Mouse (Mus musculus) left cerebral cortex, postnatal 14 days (tissue): ENCODE measurements around the gene Kctd7. TPM values are rescaled to one million over a fixed set of nuclear protein-coding genes. Genes with fewer than 3 reads are reported as not detected.
A peak's percentile ranks its signal among the peaks of the same experiment; 100 is the strongest.

Experiments used
- DNase-seq, 2 experiments: peaks; one replicate each; pipeline ENCODE4 v3.0.0; 2021 to 2022; ENCODE audit warnings: low spot score in 2 of 2, mixed read lengths in 1 of 2
- intact Hi-C: fragments of 180-260 bp; cut with DNase I; formaldehyde crosslinking; loops from one replicate; pipeline ENCODE4 v1.15.1; 2025
- total RNA-seq, 2 experiments: library from RNA; stranded (reverse); gene quantifications; 2 replicates each; pipeline ENCODE4 v1.2.3; 2021

Kctd7 gene
- total RNA-seq, 2 experiments from 2014 or later = 12.1 to 14.5 TPM

DNA sequence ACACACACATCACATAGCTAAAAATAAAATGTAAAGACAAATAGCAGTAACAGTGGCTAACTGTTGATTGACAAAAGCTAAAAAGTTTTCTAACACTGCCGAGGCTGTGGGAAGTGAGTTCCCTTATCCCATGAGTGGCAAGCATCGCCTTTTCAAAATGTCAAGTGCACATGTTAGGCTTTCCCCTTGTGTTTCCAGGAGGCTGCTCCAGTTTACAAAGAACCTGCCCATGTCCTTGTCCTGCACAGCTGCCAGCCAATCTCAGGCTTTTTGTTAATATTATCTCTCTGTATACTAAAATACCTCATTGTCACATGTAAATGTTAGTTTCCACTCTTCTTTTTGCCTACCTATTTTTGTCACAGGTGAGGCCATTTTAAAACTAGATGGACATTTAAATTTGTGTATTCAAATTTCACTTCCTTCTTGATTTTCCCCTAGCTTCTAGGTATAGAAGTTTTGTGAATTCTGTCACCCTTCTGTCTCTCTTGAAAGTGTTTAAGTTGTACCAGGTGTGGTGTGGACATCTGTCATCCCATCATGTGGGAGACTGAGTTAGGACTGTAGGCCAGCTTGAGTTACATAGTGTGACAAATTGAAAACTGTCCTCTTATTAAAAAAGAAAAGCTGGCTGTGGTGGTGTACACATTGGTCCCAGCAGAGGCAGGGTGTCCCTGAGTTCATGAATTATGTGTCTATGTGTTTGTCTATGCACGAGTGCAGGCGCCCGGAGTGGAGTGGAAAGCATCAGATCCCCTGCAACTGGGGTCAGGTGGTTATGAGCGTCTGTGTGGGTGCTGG is 37.3 kb downstream of the Kctd7 start:
- DNase-seq = no peak
- intact Hi-C loops = no loop called here

DNA sequence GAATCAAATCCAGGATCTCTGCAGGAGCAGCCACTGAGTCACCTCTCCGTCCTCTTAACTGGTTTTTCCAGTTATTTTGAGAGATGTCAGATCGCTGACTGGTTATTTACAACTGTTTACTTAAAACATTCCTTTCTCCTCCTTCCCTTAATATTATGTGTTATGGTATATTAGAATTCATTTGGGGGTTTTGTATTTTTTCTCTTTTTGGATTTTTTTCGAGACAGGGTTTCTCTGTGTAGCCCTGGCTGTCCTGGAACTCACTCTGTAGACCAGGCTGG is 37.8 kb downstream of the Kctd7 start:
- DNase-seq = no peak
- intact Hi-C loops = no loop called here

DNA sequence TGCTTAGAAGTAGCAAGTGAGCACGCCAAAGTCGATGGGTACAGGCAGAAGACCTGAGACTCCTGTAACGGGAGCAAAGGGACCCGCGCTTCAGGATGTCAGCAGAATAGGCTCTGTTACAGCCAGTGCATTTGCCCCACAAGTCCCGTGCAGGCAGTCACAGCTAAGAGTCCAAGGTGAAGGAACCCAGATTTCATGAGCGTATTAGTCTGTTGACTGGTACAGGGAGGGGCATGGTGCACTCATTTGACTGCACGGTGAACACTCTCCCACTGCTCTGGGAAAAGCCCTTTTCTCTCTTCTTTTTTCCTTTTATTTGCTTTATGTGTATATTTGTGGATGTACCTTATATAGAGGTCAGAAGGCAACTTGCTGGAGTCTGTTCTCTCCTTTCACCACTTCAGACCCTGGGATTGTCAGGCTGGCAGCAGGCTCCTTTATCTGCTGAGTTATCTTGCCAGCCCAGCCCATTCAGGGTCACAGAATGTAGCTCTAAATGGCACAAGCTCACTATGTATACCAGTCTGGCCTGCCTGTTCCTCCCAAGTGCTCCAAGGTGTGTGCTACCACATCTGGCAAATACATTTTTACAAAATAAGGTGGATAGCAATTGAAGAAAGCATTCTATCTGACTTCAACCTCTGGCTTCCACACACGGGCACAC is 39.7 kb downstream of the Kctd7 start:
- no peak for DNase-seq
- intact Hi-C loops = no loop called here

DNA sequence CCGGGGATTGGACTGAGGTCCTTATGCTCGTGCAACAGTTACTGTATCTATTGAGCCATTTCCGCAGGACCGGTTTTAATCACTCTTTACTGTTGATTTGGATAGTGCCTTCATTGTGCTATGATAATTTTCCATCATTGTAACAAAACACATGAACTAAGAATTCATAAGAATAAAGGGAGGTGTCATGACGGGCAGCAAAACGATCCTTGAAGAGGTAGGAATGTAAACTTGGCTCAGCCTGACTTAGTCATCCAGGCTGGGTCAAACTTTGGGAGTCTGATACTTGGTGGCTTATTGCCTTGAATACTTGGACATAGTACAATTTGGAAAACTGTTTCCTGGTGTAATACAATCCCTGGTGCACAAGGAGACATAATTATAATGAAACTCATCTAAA is 40.7 kb downstream of the Kctd7 start:
- no peak for DNase-seq
- intact Hi-C loops = no loop called here

DNA sequence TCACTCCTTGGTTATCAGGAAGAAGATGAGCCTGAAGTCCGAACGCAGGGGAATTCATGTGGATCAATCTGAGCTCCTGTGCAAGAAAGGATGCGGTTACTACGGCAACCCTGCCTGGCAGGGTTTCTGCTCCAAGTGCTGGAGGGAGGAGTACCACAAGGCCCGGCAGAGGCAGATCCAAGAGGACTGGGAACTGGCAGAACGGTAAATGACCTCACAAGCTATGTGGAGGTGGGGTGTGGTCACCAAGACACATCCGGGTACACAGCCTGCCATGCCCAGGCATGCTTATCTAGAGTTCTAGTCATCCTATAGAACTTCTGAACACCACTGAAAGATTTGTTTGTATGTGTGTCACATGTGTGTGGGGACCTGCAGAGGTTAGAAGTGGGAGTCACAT is 42.7 kb downstream of the Kctd7 start:
- peak; percentile 17 to 39 for DNase-seq
- intact Hi-C loops = no loop called here

DNA sequence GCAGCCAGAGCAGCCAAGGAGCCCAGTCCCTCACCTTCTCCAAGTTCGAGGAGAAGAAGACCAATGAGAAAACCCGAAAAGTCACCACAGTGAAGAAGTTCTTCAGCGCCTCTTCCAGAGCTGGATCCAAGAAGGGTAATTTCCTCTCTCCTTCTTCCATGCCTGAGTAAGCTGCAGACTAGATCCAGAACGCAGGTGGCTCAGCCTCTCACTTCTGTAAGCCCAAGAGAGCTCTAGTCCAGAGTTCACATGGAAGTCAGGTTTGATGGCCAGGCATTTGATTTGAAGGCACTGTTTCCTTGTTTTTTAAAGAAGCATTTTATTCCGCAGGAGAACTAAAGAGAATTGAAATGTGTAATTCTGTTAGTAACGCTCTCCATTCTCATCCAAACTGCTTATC is 46.2 kb downstream of the Kctd7 start:
- intact Hi-C loops = no loop called here
- DNase-seq = no peak

DNA sequence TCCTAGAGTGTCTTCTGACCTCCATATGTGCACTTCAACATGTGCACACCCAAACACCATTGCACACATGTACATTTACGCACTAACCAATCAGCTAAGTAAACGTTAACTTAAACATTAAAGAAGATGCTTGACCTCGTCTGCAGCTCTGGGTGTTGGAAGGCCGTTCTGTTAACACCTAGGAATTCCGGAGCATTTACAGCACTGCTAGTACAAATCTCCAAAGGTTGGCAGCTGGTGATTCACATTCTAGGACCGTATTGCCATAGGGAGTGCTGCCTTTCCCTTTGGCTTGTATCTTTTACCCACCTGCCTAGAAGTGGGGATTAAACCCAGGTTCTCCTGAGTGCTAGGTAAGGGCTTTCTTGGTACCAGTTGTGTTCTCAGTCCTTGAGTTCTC is 47.2 kb downstream of the Kctd7 start:
- intact Hi-C loops = no loop called here
- DNase-seq = no peak

DNA sequence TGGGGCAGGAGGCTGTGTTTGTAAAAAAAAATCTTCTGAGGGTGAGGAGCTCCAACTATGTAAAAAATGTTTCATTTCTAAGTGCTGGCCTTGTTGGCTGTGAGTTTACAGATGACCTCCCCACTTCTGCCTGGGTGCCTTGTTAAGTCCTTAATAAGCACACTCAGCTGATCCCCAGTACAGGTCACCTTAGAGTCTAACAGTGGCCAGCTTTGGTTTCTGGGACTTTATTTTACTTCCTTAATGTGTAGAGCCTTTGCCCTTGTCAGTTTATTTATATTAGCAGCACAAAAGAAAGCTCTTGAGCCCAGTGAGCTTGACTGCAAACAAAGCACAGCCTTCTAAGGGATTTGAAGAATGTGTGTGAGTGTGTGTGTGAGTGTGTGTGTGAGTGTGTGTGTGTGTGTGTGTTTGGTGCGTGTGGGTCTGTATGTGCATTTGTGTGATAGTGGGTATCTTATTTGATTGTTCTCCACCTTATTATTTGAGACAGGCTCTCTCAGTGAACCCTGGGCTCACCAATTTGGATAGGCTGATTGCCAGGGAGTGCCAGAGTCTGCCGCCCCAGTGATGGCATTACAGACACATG is 47.8 kb downstream of the Kctd7 start:
- DNase-seq = no peak
- intact Hi-C loops = no loop called here

DNA sequence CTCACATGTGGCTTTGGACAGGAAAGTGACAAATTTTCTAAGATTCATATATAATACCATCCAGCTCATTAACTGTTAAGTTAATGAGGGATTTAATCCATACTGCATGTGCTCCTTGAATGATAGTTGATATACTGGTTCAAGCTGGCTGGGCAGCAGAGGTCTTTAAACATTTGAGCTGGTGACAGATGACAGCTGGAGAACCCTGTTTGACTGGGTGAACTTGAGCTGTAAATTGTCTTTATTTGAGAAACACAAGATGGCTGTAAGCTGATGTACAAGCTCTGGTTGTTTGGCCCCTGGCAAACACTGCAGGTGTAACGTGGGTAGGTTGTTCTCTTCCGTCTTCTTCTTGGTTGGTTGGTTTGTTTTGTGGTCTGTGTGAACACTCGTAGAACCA is 49.1 kb downstream of the Kctd7 start:
- no peak for DNase-seq
- intact Hi-C loops = no loop called here

DNA sequence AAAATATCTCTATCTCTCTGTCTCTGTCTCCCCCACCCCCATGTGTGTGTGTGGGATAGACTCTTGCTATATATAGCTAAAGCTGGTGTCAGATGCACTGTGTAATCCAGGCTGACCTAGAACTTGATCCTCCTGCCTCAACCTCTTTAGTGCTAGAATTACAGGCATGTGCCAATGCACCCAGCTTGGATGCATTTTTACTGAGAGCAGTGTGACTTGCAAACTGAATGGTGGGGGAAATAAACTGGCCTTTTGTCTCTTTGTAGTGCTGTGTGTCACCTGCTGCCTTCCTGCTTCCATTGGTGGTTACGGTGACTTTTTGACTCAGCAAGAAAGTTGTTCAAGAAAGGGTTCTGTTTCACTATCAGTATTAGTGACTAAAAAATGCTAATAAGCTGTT is 51.6 kb downstream of the Kctd7 start:
- no peak for DNase-seq
- intact Hi-C loops = no loop called here

DNA sequence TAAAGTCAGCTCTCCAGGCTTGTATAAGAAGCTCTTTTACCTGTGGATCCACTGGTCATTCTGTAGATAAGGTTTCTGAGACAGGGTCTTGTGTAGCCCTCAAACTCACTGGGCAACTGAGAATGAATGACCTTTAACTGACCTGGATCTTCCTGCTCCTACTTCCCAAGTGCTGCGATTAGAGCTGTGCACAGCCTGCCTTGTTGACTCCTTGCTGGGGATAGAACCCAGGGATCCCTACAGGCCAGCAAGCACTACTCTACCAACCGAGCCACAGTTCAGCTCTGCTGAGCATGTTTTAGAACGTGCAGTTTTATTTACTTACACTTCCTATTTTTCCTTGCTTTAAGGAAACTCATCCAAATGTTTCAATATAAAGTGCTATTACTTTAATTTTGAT is 52.8 kb downstream of the Kctd7 start:
- intact Hi-C loops = no loop called here
- DNase-seq = no peak

DNA sequence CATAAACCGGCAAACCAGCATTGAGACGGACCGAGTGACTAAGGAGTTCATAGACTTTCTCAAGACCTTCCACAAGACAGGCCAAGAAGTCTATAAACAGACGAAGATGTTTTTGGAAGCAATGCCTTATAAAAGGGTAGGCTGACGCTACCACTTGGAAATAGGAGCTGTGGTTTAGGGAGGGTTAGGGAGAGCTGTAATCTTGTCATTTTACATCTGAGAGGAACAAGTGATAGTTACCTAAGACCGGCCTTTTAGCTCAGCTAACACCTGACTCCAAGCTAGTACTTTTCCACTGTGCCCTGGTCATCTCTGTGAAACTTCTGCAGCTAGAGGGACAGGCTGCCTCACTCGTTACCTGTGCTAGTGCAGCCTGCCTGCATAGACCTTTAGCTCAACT is 53.3 kb downstream of the Kctd7 start:
- intact Hi-C loops = no loop called here
- DNase-seq = no peak

DNA sequence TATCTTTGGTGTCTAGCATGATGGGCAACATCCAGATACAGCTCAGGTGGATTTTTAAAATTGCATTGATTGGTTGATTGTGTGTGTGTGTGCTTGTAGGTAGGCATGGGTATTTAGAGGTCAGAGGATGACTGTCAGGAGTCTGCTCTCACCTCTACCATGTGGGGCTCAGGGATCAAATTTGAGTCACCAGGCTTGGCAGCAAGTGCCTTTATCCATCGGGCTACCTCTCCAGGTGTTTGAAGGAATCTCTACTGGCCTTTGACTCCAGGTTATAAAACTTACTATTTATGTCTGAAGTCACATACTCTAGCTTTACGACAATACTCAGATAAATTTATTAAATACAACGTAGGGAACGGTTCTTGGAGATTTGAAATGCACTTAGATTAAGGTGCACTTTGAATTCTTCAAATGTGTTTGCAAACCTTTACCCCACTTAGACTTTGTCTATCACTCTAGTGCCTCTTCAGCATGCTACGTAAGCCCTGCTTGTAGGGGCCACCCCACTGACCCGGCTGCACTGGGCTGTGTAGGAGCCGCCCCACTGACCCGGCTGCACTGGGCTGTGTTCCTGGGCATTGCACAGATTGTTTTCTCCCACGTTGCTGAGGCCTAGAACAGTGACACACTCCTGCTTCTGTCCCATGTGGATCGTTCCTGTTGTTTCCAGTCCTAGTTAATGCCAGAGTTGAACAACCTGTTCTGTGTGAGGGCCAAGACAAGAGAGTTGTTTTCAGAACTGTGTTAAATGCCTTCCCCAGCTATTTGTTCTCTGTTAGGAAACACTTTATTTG is 55.8 kb downstream of the Kctd7 start:
- no peak for DNase-seq
- intact Hi-C loops = no loop called here

DNA sequence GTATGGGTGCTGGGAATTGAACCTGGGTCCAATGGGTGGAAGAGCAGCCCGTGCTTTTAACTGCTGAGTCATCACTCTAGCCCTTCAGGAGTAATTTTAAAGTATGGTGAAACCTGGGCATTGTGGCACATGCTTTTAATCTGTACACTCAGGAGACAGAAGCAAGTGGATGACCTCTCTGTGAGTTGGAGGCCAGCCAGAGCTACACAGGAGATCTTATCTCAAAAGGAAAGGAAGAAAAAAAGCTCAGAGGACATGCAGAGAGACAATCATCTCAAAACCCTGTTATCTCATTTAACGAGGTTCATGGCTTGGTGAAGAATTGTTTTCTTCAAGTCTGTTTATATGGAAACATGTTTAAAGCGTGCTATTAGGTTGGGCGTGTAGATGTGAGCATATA is 59.3 kb downstream of the Kctd7 start:
- intact Hi-C loops = no loop called here
- no peak for DNase-seq

DNA sequence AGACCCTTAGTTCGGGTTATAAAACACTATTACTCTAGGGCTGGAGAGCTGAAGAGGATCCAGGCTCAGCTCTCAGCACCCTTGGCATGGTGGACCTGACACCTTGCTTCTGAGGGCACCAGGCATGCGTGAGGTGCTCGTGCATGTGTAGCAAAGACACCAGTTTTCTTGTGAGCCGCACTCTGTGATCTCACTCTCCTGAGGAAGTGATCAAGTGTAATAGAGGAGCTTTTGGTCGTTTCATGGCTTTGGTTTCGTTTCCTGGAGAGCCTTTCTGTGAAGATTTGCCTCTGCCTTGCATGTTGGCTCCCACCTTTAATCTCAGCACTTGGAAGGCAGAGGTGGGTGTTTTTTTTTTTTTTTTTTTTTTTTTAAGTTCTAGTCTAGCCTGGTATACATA is 59.9 kb downstream of the Kctd7 start:
- intact Hi-C loops = no loop called here
- no peak for DNase-seq

Other genes with a start within 250 kb of the Kctd7 start
- 1 to 10 TPM; 4.0 to 4.4 TPM for gene Zbed5, start 249.1 kb upstream of the Kctd7 start, total RNA-seq
- gene Phkg1, start 246.3 kb upstream of the Kctd7 start, total RNA-seq = 10 to 100 TPM; 10.5 to 10.9 TPM
- gene Nupr1l, start 236.3 kb upstream of the Kctd7 start, total RNA-seq = 1 to 10 TPM; 1.8 to 3.4 TPM
- 10 to 100 TPM; 48.6 to 53.5 TPM for gene Vkorc1l1, start 202.9 kb upstream of the Kctd7 start, total RNA-seq
- 10 to 100 TPM; 12.4 to 12.9 TPM for gene Gusb, start 141.8 kb upstream of the Kctd7 start, total RNA-seq
- 10 to 100 TPM; 14.7 to 19.8 TPM for gene Asl, start 115.6 kb upstream of the Kctd7 start, total RNA-seq
- 10 to 100 TPM; 30.1 to 33.7 TPM for gene Crcp, start 115.6 kb upstream of the Kctd7 start, total RNA-seq
- 10 to 100 TPM; 36.1 to 40.8 TPM for gene Tpst1, start 71.5 kb upstream of the Kctd7 start, total RNA-seq
- gene Rabgef1, start 26.9 kb downstream of the Kctd7 start, total RNA-seq = 10 to 100 TPM; 43.8 to 47.2 TPM
- gene Tmem248, start 72.2 kb downstream of the Kctd7 start, total RNA-seq = 10 to 100 TPM; 35.4 to 46.8 TPM
- 10 to 100 TPM; 61.0 to 61.4 TPM for gene Sbds, start 110.7 kb downstream of the Kctd7 start, total RNA-seq
- 10 to 100 TPM; 15.2 to 17.2 TPM for gene Tyw1, start 110.8 kb downstream of the Kctd7 start, total RNA-seq
- 100 to 1,000 TPM; 146 to 147 TPM for gene Caln1, start 224.6 kb downstream of the Kctd7 start, total RNA-seq
- 1 to 10 TPM; 1.4 to 1.7 TPM for gene A330070K13Rik, start 239.8 kb downstream of the Kctd7 start, total RNA-seq